Mouse (Mus musculus): ENCODE measurements around the gene Erc2.

The Erc2 gene

GRCm38 (mm10) chr14:28061649-28062375 lies 439.6 kb downstream of the Erc2 start:
- DNase-seq (ENCODE audit: low spot score in 2 of 2) = no peak

GRCm38 (mm10) chr14:28068021-28068420 lies 445.8 kb downstream of the Erc2 start:
- DNase-seq (ENCODE audit: low spot score in 2 of 2) = no peak

DNA sequence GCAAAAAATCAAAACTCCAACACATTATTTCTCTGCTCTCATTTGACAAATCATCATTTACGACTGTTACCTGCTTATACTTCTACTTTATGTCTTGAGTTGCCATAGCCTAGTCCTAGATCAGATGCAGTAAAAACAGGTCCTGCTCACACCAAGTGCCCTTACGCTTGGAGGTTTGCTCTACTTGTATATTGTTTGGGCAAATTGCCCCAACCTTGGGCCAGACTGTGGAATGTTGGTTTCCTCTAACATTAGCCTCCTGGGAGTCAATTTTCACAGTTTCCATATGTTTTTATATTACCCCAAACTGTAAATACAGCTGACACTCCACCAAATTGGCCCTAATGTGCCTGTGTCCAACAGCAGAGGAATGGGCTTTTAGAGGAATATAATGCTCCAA lies 447.6 kb downstream of the Erc2 start:
- no peak for DNase-seq (ENCODE audit: low spot score in 2 of 2)

GRCm38 (mm10) chr14:28072561-28072960 lies 450.3 kb downstream of the Erc2 start:
- no peak for DNase-seq (ENCODE audit: low spot score in 2 of 2)

DNA sequence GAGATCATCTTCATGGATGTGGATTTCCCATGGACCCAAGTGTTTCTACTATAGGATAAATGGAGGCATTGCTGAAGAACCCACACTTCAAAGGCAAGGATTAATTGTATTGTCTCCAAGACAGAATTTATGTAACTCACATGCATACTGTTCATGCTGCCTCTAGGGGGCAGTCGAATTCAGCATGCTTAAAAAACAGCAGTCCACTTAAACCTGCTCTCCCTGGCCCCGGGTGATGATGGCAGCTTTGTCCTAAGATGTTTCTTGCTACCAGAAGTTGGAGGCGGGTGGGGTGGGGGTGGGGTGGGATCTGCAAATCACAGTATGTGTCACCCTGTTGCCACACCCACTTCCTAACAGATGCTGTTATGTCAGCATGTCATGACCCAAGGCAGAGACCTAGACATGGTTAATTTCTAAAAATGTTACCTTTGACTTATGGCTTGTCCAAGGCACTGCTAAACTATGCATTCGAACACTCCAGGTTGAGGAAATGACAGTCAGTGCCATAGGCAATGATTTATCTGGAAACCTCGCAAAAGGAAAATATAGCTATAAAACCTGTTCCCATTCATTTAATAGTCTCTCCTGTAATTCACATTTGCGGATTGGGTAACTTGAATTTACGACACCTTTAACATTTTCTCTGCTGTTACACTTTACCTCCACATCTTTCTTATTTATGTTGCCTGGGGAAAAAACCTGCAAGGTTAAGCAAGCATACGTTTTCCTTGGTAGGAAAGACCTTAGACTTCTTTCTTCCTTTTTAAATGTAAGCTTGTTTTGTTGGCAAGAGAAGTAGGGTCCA lies 467.6 kb downstream of the Erc2 start:
- DNase-seq (ENCODE audit: low spot score in 2 of 2) = no peak

DNA sequence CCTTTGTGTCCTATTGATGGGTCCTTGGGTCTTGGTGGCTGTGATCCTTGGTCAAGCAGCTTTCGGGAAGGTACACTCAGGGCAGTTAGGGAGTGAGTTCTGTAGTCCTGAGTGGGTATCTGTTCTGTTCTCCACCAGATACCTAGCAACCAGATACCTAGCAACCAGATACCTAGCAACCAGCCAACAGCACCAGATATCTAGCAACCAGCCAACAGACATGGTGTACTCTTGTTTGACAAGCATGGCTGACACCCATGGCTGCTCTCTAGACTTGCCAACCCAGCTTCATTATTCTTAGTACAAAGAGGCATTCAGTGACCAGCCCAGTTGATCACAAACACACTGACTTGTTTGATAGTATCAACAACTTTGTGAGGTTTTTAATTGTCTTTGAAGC lies 469.1 kb downstream of the Erc2 start:
- no peak for DNase-seq (ENCODE audit: low spot score in 2 of 2)

GRCm38 (mm10) chr14:28093214-28093613 lies 471.0 kb downstream of the Erc2 start:
- DNase-seq (ENCODE audit: low spot score in 2 of 2) = no peak

DNA sequence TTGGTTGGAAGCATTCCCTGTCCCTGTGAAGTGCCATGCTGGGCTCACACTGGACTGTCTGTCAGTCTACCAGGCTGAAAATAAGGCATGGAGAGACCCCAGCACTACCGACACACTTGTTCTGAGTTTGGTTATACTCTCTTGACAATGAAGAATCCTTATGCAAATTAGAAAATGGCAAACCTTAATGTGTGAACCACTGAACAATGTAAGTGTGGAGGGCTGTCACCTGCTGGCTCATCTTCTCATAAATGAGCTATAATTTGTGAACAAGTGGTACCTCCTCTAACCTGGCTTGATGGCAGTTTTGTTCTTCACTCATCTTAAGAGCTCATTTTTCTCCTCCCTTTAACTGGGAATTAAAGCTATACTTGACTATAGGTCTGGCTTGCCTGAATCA lies 471.7 kb downstream of the Erc2 start:
- DNase-seq (ENCODE audit: low spot score in 2 of 2) = no peak

GRCm38 (mm10) chr14:28099084-28099483 lies 476.9 kb downstream of the Erc2 start:
- DNase-seq (ENCODE audit: low spot score in 2 of 2) = no peak

DNA sequence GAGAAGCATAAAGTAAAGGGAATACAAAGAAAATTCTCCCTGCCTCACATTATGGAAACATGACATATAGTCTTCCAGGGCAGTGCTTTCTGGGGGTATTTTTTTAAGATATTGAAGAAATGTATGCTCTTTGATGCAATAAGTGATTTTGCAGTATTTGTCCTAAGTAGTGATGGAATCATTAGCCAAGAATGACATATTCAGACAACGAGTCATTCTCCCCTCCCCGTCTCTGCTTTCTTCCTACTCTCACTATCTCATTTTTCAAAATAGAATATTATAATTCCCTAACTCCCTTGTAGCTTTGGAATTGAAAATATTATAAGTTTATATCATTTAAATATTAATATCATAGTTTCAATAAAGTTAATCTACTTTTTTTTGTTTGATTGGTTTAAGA lies 490.9 kb downstream of the Erc2 start:
- no peak for DNase-seq (ENCODE audit: low spot score in 2 of 2)

- DNase-seq (ENCODE audit: low spot score in 2 of 2) = no peak
Measured at GRCm38 (mm10) chr14:28120851-28121250, 498.6 kb downstream of the Erc2 start.

GRCm38 (mm10) chr14:28126842-28127241 lies 504.6 kb downstream of the Erc2 start:
- DNase-seq (ENCODE audit: low spot score in 2 of 2) = no peak

GRCm38 (mm10) chr14:28128999-28129398 lies 506.8 kb downstream of the Erc2 start:
- no peak for DNase-seq (ENCODE audit: low spot score in 2 of 2)

- DNase-seq (ENCODE audit: low spot score in 2 of 2) = no peak
Measured at GRCm38 (mm10) chr14:28143998-28144397, 521.8 kb downstream of the Erc2 start.

DNA sequence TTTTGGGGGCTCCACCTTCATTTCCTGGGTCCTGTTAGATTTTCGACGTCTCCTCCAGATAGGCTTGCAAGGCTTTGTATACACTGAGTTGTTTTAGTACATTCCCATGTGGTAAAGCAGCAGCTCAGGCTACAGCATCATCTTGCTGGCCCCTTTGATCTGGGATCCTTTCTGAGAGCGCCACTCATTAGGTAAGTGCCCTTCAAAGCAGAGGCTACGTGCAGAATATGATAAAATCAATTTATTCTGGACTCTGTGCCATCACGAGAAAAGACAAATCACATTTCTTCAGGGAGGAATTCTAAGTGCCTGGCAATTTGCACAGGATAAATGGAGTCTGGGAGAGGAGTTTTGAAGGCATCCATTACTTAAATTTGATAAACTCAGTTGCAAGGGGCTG lies 525.0 kb downstream of the Erc2 start:
- no peak for DNase-seq (ENCODE audit: low spot score in 2 of 2)

DNA sequence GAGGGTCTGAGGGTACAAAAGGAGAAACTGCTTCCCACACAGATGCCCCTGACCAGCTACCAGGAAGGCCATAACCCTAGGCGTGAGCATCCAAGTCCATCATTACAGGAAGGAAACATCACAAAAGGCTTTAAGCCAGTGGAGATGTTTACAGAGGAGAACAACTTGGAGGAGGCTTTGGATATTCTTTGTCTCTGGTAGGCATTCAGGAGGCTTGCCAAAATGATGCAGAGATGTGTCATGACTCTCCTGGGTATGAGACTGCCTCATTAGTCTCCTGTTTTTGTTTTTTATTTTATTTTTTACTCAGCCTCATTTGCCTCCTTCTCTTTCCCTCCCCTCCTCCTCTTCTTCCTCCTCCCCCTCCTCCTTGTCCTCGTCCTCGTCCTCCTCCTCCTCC lies 528.7 kb downstream of the Erc2 start:
- no peak for DNase-seq (ENCODE audit: low spot score in 2 of 2)

- DNase-seq (ENCODE audit: low spot score in 2 of 2) = no peak
Measured at GRCm38 (mm10) chr14:28155706-28156105, 533.5 kb downstream of the Erc2 start.

GRCm38 (mm10) chr14:28160852-28161251 lies 538.6 kb downstream of the Erc2 start:
- no peak for DNase-seq (ENCODE audit: low spot score in 2 of 2)

GRCm38 (mm10) chr14:28164642-28165408 lies 542.6 kb downstream of the Erc2 start:
- no peak for DNase-seq (ENCODE audit: low spot score in 2 of 2)

GRCm38 (mm10) chr14:28165621-28166211 lies 543.5 kb downstream of the Erc2 start:
- no peak for DNase-seq (ENCODE audit: low spot score in 2 of 2)

GRCm38 (mm10) chr14:28170711-28171110 lies 548.5 kb downstream of the Erc2 start:
- no peak for DNase-seq (ENCODE audit: low spot score in 2 of 2)

DNA sequence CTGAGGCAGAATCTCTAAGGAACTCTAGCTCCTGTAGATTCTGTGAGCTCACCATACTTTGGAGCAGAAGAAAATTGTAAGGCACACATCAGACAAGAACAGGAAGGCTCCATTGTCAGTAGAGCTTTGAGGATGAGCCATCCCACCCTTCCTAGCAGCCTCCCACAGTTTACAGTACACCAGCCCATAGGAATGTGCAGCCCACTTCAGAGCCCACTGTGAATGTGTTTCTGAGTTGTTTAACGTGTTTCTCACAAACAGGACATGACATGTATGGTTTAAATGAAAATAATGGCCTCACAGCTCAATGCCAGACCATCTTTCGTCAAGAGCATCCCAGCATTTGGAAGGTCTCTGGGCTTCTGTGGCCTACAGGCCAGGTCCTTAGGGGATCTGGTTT lies 549.1 kb downstream of the Erc2 start:
- no peak for DNase-seq (ENCODE audit: low spot score in 2 of 2)

Data from thymus, postnatal 10 days (tissue).